Mouse (Mus musculus) CD4-positive, CD25-positive, alpha-beta regulatory T cell (primary cell): Measurements from ENCODE around the gene Med29. TPM values are rescaled to one million over a fixed set of nuclear protein-coding genes. Genes with fewer than 3 reads are reported as not detected.

Experiments used
- polyA plus RNA-seq: library from polyadenylated mRNA; unstranded; fragments of 100-300 nt; shearing (Covaris generic); gene quantifications from one replicate; pipeline ENCODE4 v1.2.1, GENCODE M21; 2017

Med29 gene
- polyA plus RNA-seq, result 28.5 TPM

GRCm38 (mm10) chr7:28392429-28393271, at the start of gene Med29, which contains the start of gene Paf1:
Gene Med29, minus strand, starts transcription at chr7:28392708.
Gene Paf1, plus strand, starts transcription at chr7:28392951.

DNA sequence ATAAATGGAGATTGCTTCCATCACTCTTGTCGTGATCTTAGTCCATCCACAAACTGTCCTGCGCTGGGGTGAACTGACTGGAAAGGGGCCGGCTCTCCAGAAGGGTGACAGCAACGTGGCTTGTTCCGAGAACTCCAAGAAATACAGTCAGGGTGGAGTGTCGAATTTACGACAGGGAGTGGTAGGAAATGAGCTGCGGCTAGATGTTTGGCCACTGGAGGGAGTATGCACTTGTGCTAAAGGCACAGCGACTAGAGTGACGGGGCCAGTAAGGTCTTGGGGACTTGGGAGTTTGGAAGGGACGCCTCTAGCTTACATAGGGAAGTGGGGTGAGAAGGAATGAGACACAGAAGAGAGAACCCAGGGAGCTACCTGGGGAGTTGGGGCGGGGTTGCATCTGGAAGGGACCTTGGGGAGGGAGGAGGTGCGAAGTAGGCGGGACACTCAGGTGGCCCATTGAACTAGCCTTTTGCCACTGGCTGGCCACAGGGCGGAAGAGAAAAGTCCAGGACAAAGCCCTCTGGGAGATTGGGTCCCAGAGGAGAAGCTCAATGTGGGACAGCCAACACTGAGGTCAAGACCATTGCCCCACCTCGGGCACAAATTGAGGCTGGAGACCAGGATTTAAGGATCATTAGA, 44.5 kb upstream of the Med29 start, which contains the start of gene Gmfg:
TSS of gene Gmfg (plus strand) at position 516 of the 639 bp plus-strand sequence.

DNA sequence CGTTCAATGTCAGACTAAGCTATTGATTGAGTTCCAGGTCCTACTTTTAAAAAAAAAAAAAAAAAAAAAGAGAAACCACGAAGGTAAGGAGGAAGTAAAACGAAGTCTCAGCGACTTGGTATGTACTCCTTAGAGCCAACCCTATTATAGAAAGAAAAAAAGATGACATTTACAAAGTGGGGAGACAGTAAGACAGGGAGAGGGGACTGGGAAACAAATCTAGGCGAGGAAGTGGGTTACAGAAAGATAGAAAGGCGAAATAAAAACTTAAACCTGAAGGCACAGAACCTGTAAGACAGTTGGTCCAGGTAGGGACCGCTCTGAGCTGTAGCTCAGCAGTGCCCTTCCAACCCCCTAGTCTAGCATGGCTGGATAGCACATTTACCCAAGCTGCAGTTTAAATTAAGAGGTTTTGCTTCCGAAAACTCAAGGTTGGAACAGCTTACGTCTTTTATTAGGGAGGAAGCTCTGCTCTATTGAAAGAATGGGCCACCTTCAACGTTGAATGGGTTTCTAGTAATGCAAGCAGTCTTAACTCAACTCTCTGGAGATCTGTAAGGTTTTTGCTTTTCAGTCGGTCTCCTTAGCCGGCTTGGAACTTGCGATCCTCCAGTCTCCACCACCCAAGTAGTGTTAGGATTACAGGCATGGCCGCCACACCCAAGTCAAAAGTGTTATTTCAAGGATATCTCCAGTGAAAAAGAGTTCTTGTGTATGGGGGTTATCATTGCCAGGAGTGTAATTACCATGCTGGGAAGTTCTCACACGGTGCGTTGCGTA, 12.1 kb downstream of the Med29 start, which contains the start of gene Zfp36:
TSS of gene Zfp36 (minus strand) at position 17 of the 780 bp plus-strand sequence.

GRCm38 (mm10) chr7:28372251-28373108, 20.0 kb downstream of the Med29 start, which contains the start of gene Plekhg2:
Gene Plekhg2, minus strand, starts transcription at chr7:28372599.

GRCm38 (mm10) chr7:28350155-28350883, 42.2 kb downstream of the Med29 start, which contains the start of gene Rps16:
Gene Rps16, plus strand, starts transcription at chr7:28350652.

DNA sequence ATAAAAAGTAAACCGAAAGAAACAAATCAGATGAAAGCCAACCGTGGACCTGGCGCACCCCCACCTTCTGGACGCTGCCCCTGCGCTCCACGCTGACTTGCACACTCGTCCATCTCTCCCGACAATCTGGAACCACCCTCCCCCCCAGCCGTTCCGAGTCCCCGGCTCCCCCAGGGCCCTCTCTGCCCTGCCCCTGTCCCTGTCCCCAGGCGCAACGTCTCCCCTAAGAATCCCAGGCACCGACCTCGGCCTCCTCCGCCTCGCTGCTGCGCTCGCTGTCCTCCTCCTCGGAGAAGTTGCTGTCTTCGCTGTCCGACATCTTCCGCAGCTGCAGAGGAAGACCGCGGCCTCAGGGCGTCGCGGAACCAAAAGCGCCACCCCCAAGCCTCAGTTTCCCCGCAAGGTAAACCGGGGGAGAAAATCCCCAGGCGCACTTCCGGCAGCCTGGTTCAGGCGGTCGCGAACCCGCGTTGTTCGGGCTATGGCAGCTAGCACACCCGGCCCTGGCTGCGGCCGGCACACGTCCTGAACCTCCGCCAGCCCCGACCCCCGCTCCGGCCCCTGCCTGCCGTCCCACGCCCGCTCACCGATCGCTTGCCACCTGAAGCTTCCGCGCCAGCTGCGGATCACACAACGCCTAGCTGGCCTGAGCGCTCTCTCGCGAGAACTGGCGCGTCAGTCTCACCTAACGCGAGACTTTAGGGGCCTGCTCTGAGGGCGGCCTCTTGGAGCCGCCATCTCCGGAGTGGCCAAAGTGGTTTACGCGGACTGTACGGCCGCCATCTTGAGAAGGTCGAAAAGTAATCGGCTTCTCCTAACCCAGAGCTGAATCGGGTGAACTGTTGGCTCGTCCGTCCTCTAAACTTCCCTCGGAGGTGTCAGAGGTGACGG, 54.2 kb downstream of the Med29 start, which contains the start of gene Supt5:
TSS of gene Supt5 (minus strand) at position 639 of the 891 bp plus-strand sequence.

Other genes starting within 250 kb of the Med29 start
- 174 TPM for gene Fbl, start 223.0 kb downstream of the Med29 start, polyA plus RNA-seq
- 14.0 TPM for gene Dyrk1b, start 213.2 kb downstream of the Med29 start, polyA plus RNA-seq
- gene Eid2, start 124.8 kb downstream of the Med29 start, polyA plus RNA-seq, result 15.0 TPM
- gene Eid2b, start 115.0 kb downstream of the Med29 start, polyA plus RNA-seq, result 6.3 TPM
- not detected for gene Selenov, start 101.5 kb downstream of the Med29 start, polyA plus RNA-seq
- gene Dll3, start 90.5 kb downstream of the Med29 start, polyA plus RNA-seq, result not detected
- gene Timm50, start 80.6 kb downstream of the Med29 start, polyA plus RNA-seq, result 82.7 TPM
- 193 TPM for gene Supt5, start 54.0 kb downstream of the Med29 start, polyA plus RNA-seq
- gene Rps16, start 42.1 kb downstream of the Med29 start, polyA plus RNA-seq, result 768 TPM
- gene Plekhg2, start 20.1 kb downstream of the Med29 start, polyA plus RNA-seq, result 85.7 TPM
- 259 TPM for gene Zfp36, start 12.5 kb downstream of the Med29 start, polyA plus RNA-seq
- 100 TPM for gene Paf1, start 243 bp upstream of the Med29 start, polyA plus RNA-seq
- gene Gmfg, start 44.7 kb upstream of the Med29 start, polyA plus RNA-seq, result 295 TPM
- gene Lrfn1, start 59.3 kb upstream of the Med29 start, polyA plus RNA-seq, result 1.3 TPM
- gene Ifnl2, start 117.7 kb upstream of the Med29 start, polyA plus RNA-seq, result not detected
- not detected for gene Ifnl3, start 130.1 kb upstream of the Med29 start, polyA plus RNA-seq
- not detected for gene Sycn, start 148.2 kb upstream of the Med29 start, polyA plus RNA-seq
- not detected for gene Nccrp1, start 154.5 kb upstream of the Med29 start, polyA plus RNA-seq
- 30.0 TPM for gene Samd4b, start 205.4 kb upstream of the Med29 start, polyA plus RNA-seq
- 7.7 TPM for gene Pak4, start 205.5 kb upstream of the Med29 start, polyA plus RNA-seq
- gene Acp7, start 238.6 kb upstream of the Med29 start, polyA plus RNA-seq, result not detected